Mouse (Mus musculus) forelimb bud, embryonic 11.5 days (tissue): Measurements from ENCODE around the gene Tas2r135.

Experiments used
- DNase-seq: peaks from one replicate; pipeline ENCODE4 v3.0.0-alpha.2; 2012; ENCODE audit warnings: low read depth, low spot score

Gene Tas2r135

GRCm38 (mm10) chr6:42373669-42374430 lies 31.4 kb upstream of the Tas2r135 start:
- no peak for DNase-seq

DNA sequence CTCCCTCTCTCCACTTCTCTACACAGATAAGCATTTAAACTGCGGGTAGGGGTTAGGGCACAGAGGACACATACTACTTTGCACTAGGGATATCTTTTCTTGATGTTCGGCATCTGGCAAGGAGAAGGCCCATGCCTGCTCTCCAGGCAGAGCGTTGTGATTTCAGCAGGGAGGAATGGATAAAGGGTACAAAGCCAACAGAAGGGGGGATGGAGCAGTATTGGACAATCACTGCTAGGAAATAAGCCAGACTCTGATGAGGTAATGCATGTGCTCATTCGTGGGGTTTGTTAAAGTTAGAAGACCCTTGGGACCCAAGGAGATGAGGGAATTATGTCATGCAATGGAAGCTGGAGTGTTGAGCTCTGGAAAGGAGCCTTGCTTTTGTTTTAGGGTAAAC lies 30.5 kb upstream of the Tas2r135 start:
- DNase-seq, result no peak

- no peak for DNase-seq
These were observed 30.1 kb upstream of the Tas2r135 start for GRCm38 (mm10) chr6:42375131-42375530.

GRCm38 (mm10) chr6:42376016-42376415 lies 29.2 kb upstream of the Tas2r135 start:
- DNase-seq, result no peak

- no peak for DNase-seq
These were observed 28.7 kb upstream of the Tas2r135 start for GRCm38 (mm10) chr6:42376504-42377019.

DNA sequence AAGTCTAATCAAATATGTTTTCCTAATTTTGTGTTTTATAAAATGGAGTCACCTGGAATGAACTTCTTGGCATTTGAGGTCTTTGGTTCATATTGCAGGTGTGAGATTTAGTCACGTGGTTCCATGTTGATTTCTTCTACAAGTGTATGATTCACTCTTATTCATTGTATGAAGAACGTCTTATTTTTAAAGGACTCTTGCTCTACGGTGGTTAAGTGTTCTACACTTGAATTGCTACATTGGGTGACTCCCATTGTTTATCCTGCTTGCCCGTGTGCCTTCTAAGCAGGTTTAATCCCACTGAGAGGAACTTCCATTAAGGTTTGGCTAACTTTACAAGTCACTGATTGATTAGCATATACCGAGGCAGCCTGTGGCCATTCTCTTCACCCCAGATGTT lies 28.0 kb upstream of the Tas2r135 start:
- no peak for DNase-seq

DNA sequence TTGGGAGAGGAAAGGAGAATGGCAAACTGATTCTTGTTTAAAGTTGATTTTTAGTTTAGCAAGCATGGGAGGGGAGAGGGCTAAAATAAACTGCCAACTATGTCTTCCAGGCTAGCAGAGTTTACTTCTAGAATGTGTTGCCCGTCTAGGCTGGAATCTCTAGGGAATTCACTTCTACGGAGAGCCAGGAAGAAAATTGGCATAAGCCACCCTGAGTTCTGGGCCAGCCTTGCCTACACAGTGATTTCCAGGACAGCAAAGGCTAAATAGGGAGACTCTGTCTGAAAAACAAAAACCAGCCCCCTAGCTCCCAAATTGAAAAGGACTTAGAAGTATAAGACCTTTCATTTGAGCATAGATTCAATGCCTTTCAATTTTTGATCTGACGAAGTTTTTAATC lies 25.7 kb upstream of the Tas2r135 start:
- no peak for DNase-seq

GRCm38 (mm10) chr6:42380416-42381144 lies 24.7 kb upstream of the Tas2r135 start:
- DNase-seq, result peak; percentile 55

GRCm38 (mm10) chr6:42381221-42381620 lies 24.0 kb upstream of the Tas2r135 start:
- no peak for DNase-seq

GRCm38 (mm10) chr6:42381916-42382381 lies 23.3 kb upstream of the Tas2r135 start:
- DNase-seq, result no peak

- DNase-seq, result no peak
These were observed 21.9 kb upstream of the Tas2r135 start for GRCm38 (mm10) chr6:42383360-42383759.

DNA sequence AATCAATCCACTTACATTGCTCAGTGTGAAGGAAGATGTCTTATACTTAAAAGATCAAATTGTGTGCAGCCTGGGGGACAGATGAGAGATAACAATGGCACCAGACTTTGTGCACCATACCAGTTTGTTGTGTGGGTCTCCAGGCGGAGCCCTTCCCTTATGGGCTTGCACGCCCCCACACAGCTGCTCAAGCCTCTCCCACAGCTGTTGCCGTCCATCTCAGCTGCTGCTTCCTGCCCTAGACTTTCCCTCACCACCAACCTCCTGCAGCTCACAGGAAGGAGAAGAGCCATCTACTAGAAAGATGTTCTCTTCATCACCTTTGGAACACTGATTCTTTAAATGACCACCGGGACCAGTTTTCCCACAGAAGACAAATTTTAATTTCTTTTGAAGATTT lies 19.6 kb upstream of the Tas2r135 start:
- DNase-seq, result no peak

- DNase-seq, result no peak
These were observed 13.4 kb upstream of the Tas2r135 start for GRCm38 (mm10) chr6:42391796-42392330.

DNA sequence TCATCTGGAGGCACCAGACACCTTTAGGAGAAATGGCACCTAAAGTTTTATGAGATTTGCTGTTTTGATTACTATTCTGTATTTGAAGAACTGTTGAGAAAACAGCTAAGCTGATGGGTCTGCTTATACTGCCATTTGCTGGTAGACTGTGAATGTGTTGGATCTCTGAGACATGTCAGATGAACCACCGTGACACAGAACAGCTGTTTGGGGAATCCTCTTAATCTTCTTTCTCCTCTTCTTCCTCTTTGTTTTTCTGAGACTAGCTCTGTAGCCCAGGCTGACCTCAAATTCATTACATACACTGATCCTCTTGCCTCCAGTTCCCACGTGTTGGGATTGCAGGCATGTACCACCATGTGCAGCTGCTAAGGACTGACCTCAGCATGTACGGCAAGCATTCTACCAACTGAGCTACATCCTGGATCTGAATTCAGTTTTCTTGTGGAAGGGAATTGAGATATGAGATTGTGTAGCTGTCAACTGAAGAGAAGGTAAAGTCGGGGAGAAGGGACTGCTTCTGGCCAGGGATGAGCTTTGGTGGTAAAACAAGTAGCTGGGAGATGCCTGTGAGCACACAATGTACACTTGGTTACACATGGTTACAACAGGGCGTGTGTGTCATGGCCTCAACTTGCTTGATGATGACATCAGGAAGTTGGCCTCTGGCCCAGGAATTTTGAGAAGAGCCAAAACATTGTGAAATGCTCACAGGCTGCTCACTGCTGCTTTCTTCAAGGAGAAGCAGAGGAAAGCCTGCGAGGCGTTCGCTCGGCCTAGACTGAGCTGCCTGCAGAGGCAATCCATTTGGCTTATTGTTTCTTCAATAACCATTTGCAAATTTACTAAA lies 9.0 kb upstream of the Tas2r135 start:
- no peak for DNase-seq

DNA sequence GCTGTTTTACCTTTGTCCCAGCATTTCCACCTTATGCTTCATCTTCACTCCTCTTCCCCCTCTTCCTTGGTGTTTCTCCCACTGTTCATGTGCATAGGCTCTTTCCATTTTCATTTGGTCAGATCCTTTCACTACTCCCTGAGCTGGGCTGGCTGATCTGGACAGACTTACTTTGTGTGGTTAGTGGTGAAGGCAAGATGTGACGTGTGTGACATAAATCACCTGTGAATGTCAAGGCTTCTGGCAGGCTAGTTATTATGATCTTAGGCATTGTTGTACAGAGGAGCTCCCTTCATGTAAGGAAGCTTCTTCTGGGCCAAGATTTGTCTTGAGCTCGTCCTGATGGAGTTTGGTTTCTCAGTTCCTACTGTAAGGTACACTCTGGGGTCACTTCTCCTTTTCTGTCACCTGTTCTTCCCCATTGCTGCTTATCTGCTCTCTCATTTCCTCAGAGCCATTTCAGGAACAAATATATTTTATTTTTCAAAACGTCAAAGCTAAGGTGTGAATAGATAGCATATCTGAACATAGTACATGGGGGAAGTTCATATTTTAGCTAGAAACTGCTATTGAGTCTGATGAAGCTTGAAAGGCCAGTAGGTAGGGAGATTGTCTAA lies 8.1 kb upstream of the Tas2r135 start:
- no peak for DNase-seq

DNA sequence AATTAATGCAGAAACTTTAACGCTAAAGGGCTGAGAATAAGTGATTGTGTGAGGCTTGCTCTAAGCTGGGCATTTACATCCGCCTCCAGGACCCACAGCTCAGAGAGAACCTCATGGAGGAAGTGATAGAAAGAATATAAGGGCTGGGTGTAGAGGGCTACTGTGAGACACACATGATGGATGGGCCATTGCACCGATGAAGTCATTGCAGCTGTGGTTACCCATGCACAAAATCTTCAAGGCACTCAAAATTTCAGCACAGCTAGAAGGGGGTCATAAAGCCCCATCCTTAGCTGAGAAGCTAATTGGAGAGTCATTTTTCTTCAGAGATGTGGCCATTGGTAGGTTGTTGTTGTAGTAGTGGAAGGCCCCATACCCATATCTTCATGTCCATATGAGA lies 6.9 kb upstream of the Tas2r135 start:
- no peak for DNase-seq

GRCm38 (mm10) chr6:42398998-42399397 lies 6.2 kb upstream of the Tas2r135 start:
- DNase-seq, result no peak

GRCm38 (mm10) chr6:42399938-42400337 lies 5.3 kb upstream of the Tas2r135 start, which contains the start of gene Tas2r143:
Gene Tas2r143 (plus strand): TSS chr6:42400238.
- no peak for DNase-seq

- no peak for DNase-seq
These were observed 14.2 kb downstream of the Tas2r135 start for GRCm38 (mm10) chr6:42419443-42419842.

DNA sequence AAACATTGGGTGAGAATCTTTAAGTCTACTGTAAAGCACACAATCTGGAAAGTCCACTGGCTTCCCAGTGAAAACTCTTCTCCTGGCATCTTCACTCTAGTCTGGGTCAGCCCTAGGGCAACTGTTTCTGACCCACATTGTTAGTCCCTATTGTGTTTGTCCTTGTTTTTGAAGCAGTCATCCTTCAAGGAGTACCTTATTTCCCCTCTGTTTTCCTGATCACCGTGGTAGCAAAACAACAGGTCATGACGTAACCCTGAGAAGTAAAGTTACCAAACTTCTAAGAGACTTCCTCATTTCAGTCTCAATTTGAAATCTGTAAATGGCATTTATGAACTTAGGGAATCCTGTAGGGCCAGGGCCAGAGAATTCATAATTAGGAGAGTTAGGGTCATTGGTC lies 16.2 kb downstream of the Tas2r135 start:
- DNase-seq, result no peak

GRCm38 (mm10) chr6:42424472-42424871 lies 19.2 kb downstream of the Tas2r135 start:
- no peak for DNase-seq
